Mouse (Mus musculus) neutrophil, adult 59 days (primary cell): ENCODE measurements around the gene Pigo. TPM values are rescaled to one million over a fixed set of nuclear protein-coding genes. Genes with fewer than 3 reads are reported as not detected.

ENCODE experiments used
- total RNA-seq, 2 experiments: library from RNA; stranded (reverse); gene quantifications; 1 replicate in 1 of 2; 2 replicates in 1 of 2; pipeline ENCODE4 v1.2.4; 2023

Gene Pigo
- 10 to 100 TPM; 11.0 to 15.0 TPM for total RNA-seq

GRCm38 (mm10) chr4:43025084-43025960 is at the start of gene Pigo:
TSS of gene Pigo (minus strand) at chr4:43025819.

GRCm38 (mm10) chr4:43058753-43059654 is 33.4 kb upstream of the Pigo start, which contains the start of gene Unc13b:
TSS of gene Unc13b (plus strand) at chr4:43058953.

GRCm38 (mm10) chr4:43045659-43046302 is 20.2 kb upstream of the Pigo start, which contains the start of gene Fam214b:
TSS of gene Fam214b (minus strand) at chr4:43046220.

GRCm38 (mm10) chr4:43031237-43031995 is 5.8 kb upstream of the Pigo start, which contains the start of gene Stoml2:
TSS of gene Stoml2 (minus strand) at chr4:43031710.

GRCm38 (mm10) chr4:43010161-43011038 is 15.2 kb downstream of the Pigo start, which contains the start of gene Fancg:
TSS of gene Fancg (minus strand) at chr4:43010506.

GRCm38 (mm10) chr4:43000141-43000986 is 25.3 kb downstream of the Pigo start, which contains the start of gene Vcp:
TSS of gene Vcp (minus strand) at chr4:43000507.

GRCm38 (mm10) chr4:42969304-42969703 is 56.3 kb downstream of the Pigo start, which contains the start of gene 1700022I11Rik:
TSS of gene 1700022I11Rik (plus strand) at chr4:42969604.

Other genes starting within 250 kb of the Pigo start
- gene Fam205a1, start 171.9 kb downstream of the Pigo start, total RNA-seq: not detected
- gene Gm12394, start 169.0 kb downstream of the Pigo start, total RNA-seq: not detected
- gene Fam205c, start 151.6 kb downstream of the Pigo start, total RNA-seq: not detected
- not detected for gene Phf24, start 109.2 kb downstream of the Pigo start, total RNA-seq
- 1 to 10 TPM; 4.9 to 6.8 TPM for gene Dnajb5, start 76.0 kb downstream of the Pigo start, total RNA-seq
- not detected for gene 1700022I11Rik, start 56.2 kb downstream of the Pigo start, total RNA-seq
- 100 to 1,000 TPM in 1 of 2 experiments, 10 to 100 TPM in 1; 98.6 to 105 TPM for gene Vcp, start 25.3 kb downstream of the Pigo start, total RNA-seq
- gene Fancg, start 15.3 kb downstream of the Pigo start, total RNA-seq: 10 to 100 TPM; 17.5 to 21.8 TPM
- 10 to 100 TPM; 50.2 to 59.3 TPM for gene Stoml2, start 5.9 kb upstream of the Pigo start, total RNA-seq
- gene Fam214b, start 20.4 kb upstream of the Pigo start, total RNA-seq: 10 to 100 TPM; 44.6 to 48.2 TPM
- under 1 TPM; 0.22 to 0.62 TPM for gene Unc13b, start 33.1 kb upstream of the Pigo start, total RNA-seq
- gene Atp8b5, start 241.3 kb upstream of the Pigo start, total RNA-seq: under 1 TPM in 1 of 2 experiments, not detected in 1; 0.38 TPM